Mouse (Mus musculus) heart, postnatal 0 days (tissue): ENCODE results near the gene Cep295nl. TPM values are rescaled to one million over a fixed set of nuclear protein-coding genes. Genes with fewer than 3 reads are reported as not detected.
A peak's percentile ranks its signal among the peaks of the same experiment; 100 is the strongest.

Source experiments
- ATAC-seq: fragments of 200-750 bp; cut with Nextera tagmentation; 2 replicates; pipeline ENCODE4 v1.8.0; 2017; ENCODE audit warnings: low read depth, moderate number of reproducible peaks, moderate library complexity; ENCODE audit not compliant: insufficient read depth
- DNase-seq: peaks from one replicate; pipeline ENCODE4 v3.0.0-alpha.2; 2016; ENCODE audit warnings: low spot score
- H3K27ac ChIP-seq: fragments of 300-500 bp; sonication (generic); 2 replicates; pipeline ENCODE4 v1.5.1; 2014; ENCODE audit warnings: low read depth, mild to moderate bottlenecking
- H3K27me3 ChIP-seq: fragments of 300-500 bp; sonication (generic); 2 replicates; pipeline ENCODE4 v1.6.1; 2014; ENCODE audit warnings: low read length, mixed read lengths; ENCODE audit not compliant: control insufficient read depth, insufficient read depth
- H3K36me3 ChIP-seq: fragments of 300-500 bp; sonication (generic); replicated peaks from 2 replicates; pipeline ENCODE4 v1.6.1; 2014; ENCODE audit warnings: low read length, mixed read lengths; ENCODE audit not compliant: control insufficient read depth, insufficient read depth
- H3K4me1 ChIP-seq: fragments of 300-500 bp; sonication (generic); 2 replicates; pipeline ENCODE4 v1.6.1; 2014; ENCODE audit warnings: antibody characterized with exemption; ENCODE audit not compliant: control insufficient read depth, insufficient read depth
- H3K4me2 ChIP-seq: fragments of 300-500 bp; sonication (generic); 2 replicates; pipeline ENCODE4 v1.6.1; 2014; ENCODE audit warnings: low read depth, mild to moderate bottlenecking, low read length, moderate library complexity
- H3K4me3 ChIP-seq: fragments of 300-500 bp; sonication (generic); 2 replicates; pipeline ENCODE4 v1.5.1; 2014; ENCODE audit warnings: low read depth, low read length
- H3K9ac ChIP-seq: fragments of 300-500 bp; sonication (generic); replicated peaks from 2 replicates; pipeline ENCODE4 v1.6.1; 2014; ENCODE audit warnings: low read depth, low read length, mixed read lengths
- H3K9me3 ChIP-seq: fragments of 300-500 bp; sonication (generic); replicated peaks from 2 replicates; pipeline ENCODE4 v1.6.1; 2016; ENCODE audit warnings: low read length; ENCODE audit not compliant: control insufficient read depth
- CTCF ChIP-seq: IDR thresholded peaks from 2 replicates; pipeline ENCODE4 v1.5.1; 2016; ENCODE audit warnings: antibody characterized with exemption, control low read depth, low read depth
- EP300 ChIP-seq: IDR thresholded peaks from 2 replicates; pipeline ENCODE4 v1.6.1; 2016; ENCODE audit warnings: antibody characterized with exemption, low read depth
- WGBS: fragments of 180-500 bp; shearing (Covaris S2); extraction: QIAGEN DNeasy Blood & Tissue Kit; methylation state at CpG from one replicate; pipeline ENCODE4 v1.1.7; 2014; 5-methylcytosine and 5-hydroxymethylcytosine counted together
- polyA plus RNA-seq: library from polyadenylated mRNA; unstranded; fragments of >200 nt; fragmentation: Nextera tagmentation; extraction: Ambion mirVana; gene quantifications from 2 replicates; pipeline ENCODE4 v1.2.1, GENCODE M21; 2015
- total RNA-seq: library from RNA; depleted of rRNA; stranded (reverse); fragments of >200 nt; gene quantifications from 2 replicates; pipeline ENCODE4 v1.2.3, GENCODE M21; 2014; ENCODE audit warnings: low replicate concordance

Cep295nl gene
- total and polyA plus RNA-seq, 2 experiments from 2014 or later, result 0.31 TPM; not detected in 1

GRCm38 (mm10) chr11:118292671-118293070, 49.6 kb downstream of the Cep295nl start:
- Histone ChIP-seq H3K4me2 (no peak overlapping the region), H3K9ac (no peak overlapping the region), H3K9me3 (no peaks in the 10 kb centered on the region), H3K27me3 (no peaks in the 10 kb centered on the region), H3K27ac (no peak overlapping the region), H3K4me3 (no peak overlapping the region), H3K4me1 (peaks cover 14% of the 10 kb centered on the region), H3K36me3 (no peaks in the 10 kb centered on the region)
- DNase-seq (no peak), ATAC-seq (no peak)
- TF ChIP-seq EP300 (no peak), CTCF (no peak)
- WGBS, result 62% methylated on average over 6 of the region's 6 CpGs

GRCm38 (mm10) chr11:118289999-118290889, 52.1 kb downstream of the Cep295nl start, which contains the start of gene Usp36:
Gene Usp36 (minus strand): TSS chr11:118290244.
- 1% methylated on average over 68 of the region's 68 CpGs for WGBS
- no peaks in the 10 kb centered on the region for H3K27me3 ChIP-seq
- TF ChIP-seq EP300 (peak; percentile 21; the same call in 1 of the 2 replicates), CTCF (no peak)
- H3K27ac ChIP-seq, result peak within 1 kb of the TSS; percentile 90
- peak within 1 kb of the TSS; percentile 84 for H3K4me2 ChIP-seq
- peak within 1 kb of the TSS; percentile 79 for H3K4me3 ChIP-seq
- peaks cover 14% of the 10 kb centered on the region for H3K4me1 ChIP-seq
- peaks cover 21% of the 10 kb centered on the region for H3K36me3 ChIP-seq
- DNase-seq, result peak; percentile 100
- peak within 1 kb of the TSS; percentile 89 for H3K9ac ChIP-seq
- peak; percentile 99 for ATAC-seq
- no peaks in the 10 kb centered on the region for H3K9me3 ChIP-seq

- H3K27ac ChIP-seq, result peak overlapping the region; percentile 86
- under 1% methylated on average over 22 of the region's 22 CpGs for WGBS
- H3K4me3 ChIP-seq, result peak overlapping the region; percentile 79
- TF ChIP-seq EP300, result no peak
- TF ChIP-seq CTCF, result no peak
- ATAC-seq (no peak; the same call in 1 of the 2 replicates), DNase-seq (peak; percentile 17)
- H3K4me2 ChIP-seq, result peak overlapping the region; percentile 84
- no peaks in the 10 kb centered on the region for H3K27me3 ChIP-seq
- peaks cover 14% of the 10 kb centered on the region for H3K4me1 ChIP-seq
- peaks cover 28% of the 10 kb centered on the region for H3K36me3 ChIP-seq
- H3K9ac ChIP-seq, result peak overlapping the region; percentile 89
- H3K9me3 ChIP-seq, result no peaks in the 10 kb centered on the region
These were observed 52.7 kb downstream of the Cep295nl start for GRCm38 (mm10) chr11:118289562-118289961.

DNA sequence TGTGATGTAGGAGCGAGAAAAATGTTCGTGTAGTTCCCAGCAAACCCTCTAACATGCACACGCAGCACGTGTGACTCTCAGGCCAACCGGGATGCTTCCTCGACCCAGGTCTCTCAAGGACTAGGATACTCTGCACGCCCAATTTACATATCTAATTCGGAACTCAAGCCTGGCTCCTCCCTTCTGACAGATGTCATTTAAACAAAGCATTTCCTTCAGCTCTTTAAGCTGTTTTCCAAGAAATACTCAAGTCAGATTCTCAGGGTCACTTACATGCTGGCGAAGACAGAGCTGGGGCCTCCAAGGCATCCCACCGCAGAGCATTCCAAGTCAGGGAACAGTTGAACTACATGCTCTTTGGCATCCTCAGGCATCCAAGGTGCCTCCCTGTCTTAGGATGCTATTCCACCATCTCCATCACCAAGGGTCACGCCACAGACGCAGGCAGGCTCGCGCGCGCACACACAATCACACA, 53.2 kb downstream of the Cep295nl start:
- DNase-seq (peak; percentile 46), ATAC-seq (no peak)
- Histone ChIP-seq H3K4me1 (peaks cover 14% of the 10 kb centered on the region), H3K4me2 (peak overlapping the region; percentile 84), H3K9me3 (no peaks in the 10 kb centered on the region), H3K4me3 (peak overlapping the region; percentile 79), H3K27ac (peak overlapping the region; percentile 86; the same call in 1 of the 2 replicates), H3K9ac (peak overlapping the region; percentile 89), H3K27me3 (no peaks in the 10 kb centered on the region), H3K36me3 (peaks cover 32% of the 10 kb centered on the region)
- TF ChIP-seq EP300, result no peak
- TF ChIP-seq CTCF, result no peak
- WGBS, result 2% methylated on average over 16 of the region's 16 CpGs

- Histone ChIP-seq H3K27ac (no peak overlapping the region), H3K36me3 (peaks cover 47% of the 10 kb centered on the region), H3K4me3 (no peak overlapping the region), H3K27me3 (no peaks in the 10 kb centered on the region), H3K4me1 (peaks cover 14% of the 10 kb centered on the region), H3K4me2 (no peak overlapping the region), H3K9ac (no peak overlapping the region), H3K9me3 (no peaks in the 10 kb centered on the region)
- no peak for TF ChIP-seq CTCF
- TF ChIP-seq EP300, result no peak
- 94% methylated on average over 9 of the region's 9 CpGs for WGBS
- ATAC-seq, result no peak
- no peak for DNase-seq
These were observed 54.7 kb downstream of the Cep295nl start for GRCm38 (mm10) chr11:118287573-118287972.
